Mouse (Mus musculus): ENCODE measurements at regions not wholly inside any gene's neighbourhood (a gene's known extent, or its start where the extent isn't known, plus 50 kb on each side); places are given as distances from the start of the nearest gene placed in this dataset.

DNA sequence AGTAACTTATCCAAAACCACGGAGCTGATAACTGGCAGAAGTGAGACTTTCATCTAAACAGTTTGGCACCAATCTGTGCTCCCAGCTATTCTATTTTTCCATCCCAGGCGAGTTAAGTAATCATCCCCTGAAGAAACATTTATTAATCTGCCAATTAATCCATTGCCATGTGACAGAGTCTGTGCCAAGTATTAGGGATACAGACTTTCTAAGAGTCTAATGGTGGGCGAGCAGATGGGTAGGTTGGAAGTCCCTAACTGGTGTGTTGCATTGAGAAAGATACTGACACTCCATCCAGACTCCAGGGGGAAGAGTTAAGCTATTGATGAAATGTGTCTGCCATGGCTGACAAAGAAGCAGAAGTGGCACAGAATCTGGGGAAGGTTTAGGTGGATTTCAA, 346.8 kb upstream of the Gm765 start:
- no peak for TF ChIP-seq CTCF (IDR thresholded peaks at IDR 0.05; ENCODE audit: insufficient read depth, low read depth, low read length)
- TF ChIP-seq POLR2A (IDR thresholded peaks at IDR 0.05; ENCODE audit: insufficient read depth, low read depth, low read length) = no peak
